Mouse (Mus musculus) liver, postnatal 0 days (tissue): Measurements from ENCODE around the gene Klhl3. TPM values are rescaled to one million over a fixed set of nuclear protein-coding genes. Genes with fewer than 3 reads are reported as not detected.

Experiments
- ATAC-seq: fragments of 200-750 bp; cut with Nextera tagmentation; 2 replicates; pipeline ENCODE4 v1.8.0; 2017; ENCODE audit warnings: mild to moderate bottlenecking, moderate library complexity
- DNase-seq: peaks from one replicate; pipeline ENCODE4 v3.0.0-alpha.2; 2016
- H3K27ac ChIP-seq: fragments of 300-500 bp; sonication (generic); 2 replicates; pipeline ENCODE4 v1.5.1; 2014; ENCODE audit warnings: antibody characterized with exemption, moderate library complexity, mild to moderate bottlenecking, low read depth
- H3K27me3 ChIP-seq: fragments of 300-500 bp; sonication (generic); 2 replicates; pipeline ENCODE4 v1.6.1; 2014; ENCODE audit warnings: low read length, control low read depth, mixed read lengths; ENCODE audit not compliant: insufficient read depth
- H3K36me3 ChIP-seq: fragments of 300-500 bp; sonication (generic); replicated peaks from 2 replicates; pipeline ENCODE4 v1.6.1; 2014; ENCODE audit warnings: mild to moderate bottlenecking, control low read depth, low read length, moderate library complexity, mixed read lengths; ENCODE audit not compliant: insufficient read depth
- H3K4me1 ChIP-seq: fragments of 300-500 bp; sonication (generic); 2 replicates; pipeline ENCODE4 v1.6.1; 2014; ENCODE audit warnings: antibody characterized with exemption, mild to moderate bottlenecking, control low read depth; ENCODE audit not compliant: insufficient read depth
- H3K4me2 ChIP-seq: fragments of 300-500 bp; sonication (generic); 2 replicates; pipeline ENCODE4 v1.6.1; 2014; ENCODE audit warnings: low read depth, mild to moderate bottlenecking, low read length, moderate library complexity, mixed read lengths
- H3K4me3 ChIP-seq: fragments of 300-500 bp; sonication (generic); 2 replicates; pipeline ENCODE4 v1.5.1; 2014; ENCODE audit warnings: low read depth, low read length
- H3K9ac ChIP-seq: fragments of 300-500 bp; sonication (generic); replicated peaks from 2 replicates; pipeline ENCODE4 v1.6.1; 2014; ENCODE audit warnings: mild to moderate bottlenecking, moderate library complexity
- H3K9me3 ChIP-seq: fragments of 300-500 bp; sonication (generic); 2 replicates; pipeline ENCODE4 v1.6.1; 2016; ENCODE audit warnings: mild to moderate bottlenecking, control low read depth, low read length, mixed read lengths
- CTCF ChIP-seq: sonication (generic); IDR thresholded peaks from 2 replicates; pipeline ENCODE4 v1.5.1; 2016; ENCODE audit warnings: antibody characterized with exemption, low read depth
- EP300 ChIP-seq: IDR thresholded peaks from 2 replicates; pipeline ENCODE4 v1.6.1; 2016; ENCODE audit warnings: antibody characterized with exemption, low read depth, mild to moderate bottlenecking
- WGBS: fragments of 180-500 bp; shearing (Covaris S2); extraction: QIAGEN DNeasy Blood & Tissue Kit; methylation state at CpG from one replicate; pipeline ENCODE4 v1.1.7; 2014; ENCODE audit not compliant: insufficient replicate concordance; 5-methylcytosine and 5-hydroxymethylcytosine counted together
- microRNA counts: library from miRNA; unstranded; fragments of <30 nt; microRNA quantifications from one replicate; lab custom pipeline; 2015
- microRNA-seq: library from miRNA; unstranded; fragments of <30 nt; microRNA quantifications from one replicate; pipeline ENCODE4, GENCODE M21; 2016
- polyA plus RNA-seq: library from polyadenylated mRNA; unstranded; fragments of >200 nt; fragmentation: Nextera tagmentation; extraction: Ambion mirVana; gene quantifications from 2 replicates; pipeline ENCODE4 v1.2.1, GENCODE M21; 2015

The Klhl3 gene
- polyA plus RNA-seq, 1 experiment from 2014 or later, result 2.9 TPM

GRCm38 (mm10) chr13:57978931-57979330, 134.5 kb downstream of the Klhl3 start:
- ATAC-seq, result no peak

GRCm38 (mm10) chr13:57977721-57978120, 135.7 kb downstream of the Klhl3 start:
- no peaks in the 10 kb centered on the region for H3K27me3 ChIP-seq
- 74% methylated on average over 6 of the region's 6 CpGs for WGBS
- no peak overlapping the region for H3K4me3 ChIP-seq
- H3K27ac ChIP-seq, result no peak overlapping the region
- DNase-seq (no peak), ATAC-seq (no peak)
- no peak overlapping the region for H3K4me2 ChIP-seq
- peak; percentile 40 for TF ChIP-seq CTCF
- no peak for TF ChIP-seq EP300
- no peaks in the 10 kb centered on the region for H3K9me3 ChIP-seq
- no peaks in the 10 kb centered on the region for H3K4me1 ChIP-seq
- no peaks in the 10 kb centered on the region for H3K36me3 ChIP-seq
- no peak overlapping the region for H3K9ac ChIP-seq

More at GRCm38 (mm10) chr13:57978931-57979330, 134.5 kb downstream of the Klhl3 start:
- no peak overlapping the region for H3K27ac ChIP-seq
- no peaks in the 10 kb centered on the region for H3K9me3 ChIP-seq
- no peaks in the 10 kb centered on the region for H3K27me3 ChIP-seq
- no peak overlapping the region for H3K4me3 ChIP-seq
- no peak overlapping the region for H3K4me2 ChIP-seq
- peak; percentile 35 for DNase-seq
- H3K36me3 ChIP-seq, result no peaks in the 10 kb centered on the region
- WGBS, result 32% methylated on average over 9 of the region's 9 CpGs
- no peak for TF ChIP-seq CTCF
- TF ChIP-seq EP300, result no peak
- no peaks in the 10 kb centered on the region for H3K4me1 ChIP-seq
- no peak overlapping the region for H3K9ac ChIP-seq

- DNase-seq, result no peak
- ATAC-seq, result no peak
- 76% methylated on average over 6 of the region's 6 CpGs for WGBS
Measured at GRCm38 (mm10) chr13:57965658-57966057, 147.7 kb downstream of the Klhl3 start.

GRCm38 (mm10) chr13:57960254-57960653, 153.1 kb downstream of the Klhl3 start:
- ATAC-seq (no peak), DNase-seq (no peak)
- Histone ChIP-seq H3K4me3 (no peak overlapping the region), H3K27me3 (no peaks in the 10 kb centered on the region), H3K9me3 (no peaks in the 10 kb centered on the region), H3K4me1 (no peaks in the 10 kb centered on the region), H3K36me3 (no peaks in the 10 kb centered on the region), H3K27ac (no peak overlapping the region), H3K4me2 (no peak overlapping the region), H3K9ac (no peak overlapping the region)
- TF ChIP-seq EP300 (no peak), CTCF (no peak)
- 78% methylated on average over 2 of the region's 2 CpGs for WGBS

More at GRCm38 (mm10) chr13:57965658-57966057, 147.7 kb downstream of the Klhl3 start:
- no peak for TF ChIP-seq EP300
- no peak overlapping the region for H3K27ac ChIP-seq
- H3K4me2 ChIP-seq, result no peak overlapping the region
- H3K4me1 ChIP-seq, result no peaks in the 10 kb centered on the region
- no peak overlapping the region for H3K4me3 ChIP-seq
- H3K9ac ChIP-seq, result no peak overlapping the region
- H3K27me3 ChIP-seq, result no peaks in the 10 kb centered on the region
- H3K9me3 ChIP-seq, result no peaks in the 10 kb centered on the region
- H3K36me3 ChIP-seq, result no peaks in the 10 kb centered on the region

GRCm38 (mm10) chr13:57959806-57960205, 153.6 kb downstream of the Klhl3 start:
- no peak for DNase-seq
- Histone ChIP-seq H3K27ac (no peak overlapping the region), H3K4me3 (no peak overlapping the region), H3K27me3 (no peaks in the 10 kb centered on the region), H3K9ac (no peak overlapping the region), H3K4me1 (no peaks in the 10 kb centered on the region), H3K36me3 (no peaks in the 10 kb centered on the region), H3K9me3 (no peaks in the 10 kb centered on the region), H3K4me2 (no peak overlapping the region)
- no peak for ATAC-seq
- whole genome bisulfite sequencing, result 74% methylated on average over 5 of the region's 5 CpGs
- TF ChIP-seq CTCF, result no peak
- no peak for TF ChIP-seq EP300

MicroRNA genes within 50 kb of the gene (microRNA counts, 519-probe panel; counts per million panel counts)
- not detected for microRNA mmu-miR-874 (lab: Ali Mortazavi, UCI)

Small RNA genes lying within 50 kb of the gene (microRNA-seq; reads per million reads assigned to microRNA genes)
- 499 reads per million, percentile 63 among the genes with 10 or more reads in this experiment for gene Mir874

Other genes starting within 250 kb of the Klhl3 start
- not detected in 2 replicates for gene Spock1, start 205.3 kb downstream of the Klhl3 start, polyA plus RNA-seq
- 11.0 and 11.4 TPM in 2 replicates for gene Hnrnpa0, start 15.0 kb upstream of the Klhl3 start, polyA plus RNA-seq
- gene Idnk, start 44.1 kb upstream of the Klhl3 start, polyA plus RNA-seq, result 35.4 and 37.6 TPM in 2 replicates
- 44.2 and 44.5 TPM in 2 replicates for gene Ubqln1, start 102.1 kb upstream of the Klhl3 start, polyA plus RNA-seq
- 10.4 and 14.1 TPM in 2 replicates for gene Gkap1, start 162.1 kb upstream of the Klhl3 start, polyA plus RNA-seq
- 0.02 and 0.05 TPM in 2 replicates for gene Kif27, start 245.5 kb upstream of the Klhl3 start, polyA plus RNA-seq